Mouse (Mus musculus) neural tube, embryonic 14.5 days (tissue): ENCODE measurements at regions not wholly inside any gene's neighbourhood (a gene's known extent, or its start where the extent isn't known, plus 50 kb on each side); places are given as distances from the start of the nearest gene placed in this dataset.

Experiments
- ATAC-seq: fragments of 200-750 bp; cut with Nextera tagmentation; 2 replicates; pipeline ENCODE4 v1.8.0; 2017; ENCODE audit warnings: low read depth, mild to moderate bottlenecking, moderate TSS enrichment, moderate library complexity
- H3K27ac ChIP-seq: fragments of 300-500 bp; sonication (generic); 2 replicates; pipeline ENCODE4 v1.5.1; 2014; ENCODE audit warnings: low read depth, mild to moderate bottlenecking, control low read depth, low read length, moderate library complexity, mixed read lengths
- H3K27me3 ChIP-seq: fragments of 300-500 bp; sonication (generic); 2 replicates; pipeline ENCODE4 v1.6.1; 2014; ENCODE audit warnings: low read length; ENCODE audit not compliant: control insufficient read depth, insufficient read depth
- H3K36me3 ChIP-seq: fragments of 300-500 bp; sonication (generic); 2 replicates; pipeline ENCODE4 v1.6.1; 2014; ENCODE audit warnings: low read length, mixed read lengths; ENCODE audit not compliant: control insufficient read depth, insufficient read depth
- H3K4me1 ChIP-seq: fragments of 300-500 bp; sonication (generic); 2 replicates; pipeline ENCODE4 v1.6.1; 2014; ENCODE audit warnings: low read length; ENCODE audit not compliant: control insufficient read depth, insufficient read depth
- H3K4me2 ChIP-seq: fragments of 300-500 bp; sonication (generic); 2 replicates; pipeline ENCODE4 v1.6.1; 2014; ENCODE audit warnings: mild to moderate bottlenecking, low read depth, low read length, control low read depth
- H3K4me3 ChIP-seq: fragments of 300-500 bp; sonication (generic); 2 replicates; pipeline ENCODE4 v1.5.1; 2014; ENCODE audit warnings: low read depth, low read length, control low read depth, mixed read lengths
- H3K9ac ChIP-seq: fragments of 300-500 bp; sonication (generic); replicated peaks from 2 replicates; pipeline ENCODE4 v1.6.1; 2014; ENCODE audit warnings: low read depth, mild to moderate bottlenecking, control low read depth, low read length, mixed read lengths
- H3K9me3 ChIP-seq: fragments of 300-500 bp; sonication (generic); 2 replicates; pipeline ENCODE4 v1.6.1; 2016; ENCODE audit warnings: low read length; ENCODE audit not compliant: control insufficient read depth
- WGBS: fragments of 180-500 bp; shearing (Covaris S2); extraction: QIAGEN DNeasy Blood & Tissue Kit; methylation state at CpG from one replicate; pipeline ENCODE4 v1.1.7; 2014; 5-methylcytosine and 5-hydroxymethylcytosine counted together

- Histone ChIP-seq H3K36me3 (no peaks in the 10 kb centered on the region), H3K27ac (no peak overlapping the region), H3K9me3 (no peaks in the 10 kb centered on the region), H3K4me3 (no peak overlapping the region), H3K4me1 (no peaks in the 10 kb centered on the region), H3K4me2 (no peak overlapping the region), H3K27me3 (no peaks in the 10 kb centered on the region), H3K9ac (no peak overlapping the region)
- no peak for ATAC-seq
- 85% methylated on average over 6 of the region's 6 CpGs for WGBS
Measured at GRCm38 (mm10) chr8:80422190-80422589, 71.4 kb upstream of the Gypa start.

- no peak overlapping the region for H3K4me3 ChIP-seq
- H3K9me3 ChIP-seq = no peaks in the 10 kb centered on the region
- H3K4me2 ChIP-seq = no peak overlapping the region
- no peak overlapping the region for H3K9ac ChIP-seq
- 96% methylated on average over 4 of the region's 4 CpGs for WGBS
- no peaks in the 10 kb centered on the region for H3K36me3 ChIP-seq
- ATAC-seq = no peak
- no peaks in the 10 kb centered on the region for H3K27me3 ChIP-seq
- no peaks in the 10 kb centered on the region for H3K4me1 ChIP-seq
- no peak overlapping the region for H3K27ac ChIP-seq
Measured at GRCm38 (mm10) chr8:80416121-80416520, 77.5 kb upstream of the Gypa start.

GRCm38 (mm10) chr8:80399594-80400207 is 93.9 kb upstream of the Gypa start:
- ATAC-seq = no peak
- Histone ChIP-seq H3K4me1 (no peaks in the 10 kb centered on the region), H3K4me3 (no peak overlapping the region), H3K4me2 (no peak overlapping the region), H3K27me3 (no peaks in the 10 kb centered on the region), H3K9me3 (no peaks in the 10 kb centered on the region), H3K36me3 (no peaks in the 10 kb centered on the region), H3K9ac (no peak overlapping the region), H3K27ac (no peak overlapping the region)
- 79% methylated on average over 2 of the region's 2 CpGs for WGBS

- no peak overlapping the region for H3K4me3 ChIP-seq
- ATAC-seq = no peak
- H3K9me3 ChIP-seq = no peaks in the 10 kb centered on the region
- 58% methylated on average over 5 of the region's 5 CpGs for WGBS
- no peak overlapping the region for H3K27ac ChIP-seq
- no peak overlapping the region for H3K4me2 ChIP-seq
- no peaks in the 10 kb centered on the region for H3K36me3 ChIP-seq
- no peak overlapping the region for H3K9ac ChIP-seq
- H3K4me1 ChIP-seq = no peaks in the 10 kb centered on the region
- no peaks in the 10 kb centered on the region for H3K27me3 ChIP-seq
Measured at GRCm38 (mm10) chr8:80395010-80395409, 98.6 kb upstream of the Gypa start.

GRCm38 (mm10) chr8:80393111-80393510 is 100.5 kb upstream of the Gypa start:
- Histone ChIP-seq H3K9ac (no peak overlapping the region), H3K36me3 (no peaks in the 10 kb centered on the region), H3K4me1 (no peaks in the 10 kb centered on the region), H3K27ac (no peak overlapping the region), H3K27me3 (no peaks in the 10 kb centered on the region), H3K4me2 (no peak overlapping the region), H3K4me3 (no peak overlapping the region), H3K9me3 (no peaks in the 10 kb centered on the region)
- WGBS = 71% methylated on average over 3 of the region's 3 CpGs
- no peak for ATAC-seq

GRCm38 (mm10) chr8:80369221-80369620 is 124.4 kb upstream of the Gypa start:
- Histone ChIP-seq H3K4me2 (no peak overlapping the region), H3K27me3 (no peaks in the 10 kb centered on the region), H3K4me1 (no peaks in the 10 kb centered on the region), H3K9ac (no peak overlapping the region), H3K4me3 (no peak overlapping the region), H3K9me3 (no peaks in the 10 kb centered on the region), H3K36me3 (no peaks in the 10 kb centered on the region), H3K27ac (no peak overlapping the region)
- 89% methylated on average over 2 of the region's 2 CpGs for WGBS
- ATAC-seq = no peak

- no peak for ATAC-seq
- no peak overlapping the region for H3K27ac ChIP-seq
- no peak overlapping the region for H3K4me2 ChIP-seq
- H3K9ac ChIP-seq = no peak overlapping the region
- no peaks in the 10 kb centered on the region for H3K9me3 ChIP-seq
- no peak overlapping the region for H3K4me3 ChIP-seq
- no peaks in the 10 kb centered on the region for H3K4me1 ChIP-seq
- WGBS = 82% methylated on average over 7 of the region's 7 CpGs
- H3K36me3 ChIP-seq = no peaks in the 10 kb centered on the region
- no peaks in the 10 kb centered on the region for H3K27me3 ChIP-seq
Measured at GRCm38 (mm10) chr8:80364059-80364458, 129.5 kb upstream of the Gypa start.

- H3K27ac ChIP-seq = no peak overlapping the region
- H3K9me3 ChIP-seq = no peaks in the 10 kb centered on the region
- no peaks in the 10 kb centered on the region for H3K4me1 ChIP-seq
- no peak for ATAC-seq
- no peaks in the 10 kb centered on the region for H3K36me3 ChIP-seq
- H3K9ac ChIP-seq = no peak overlapping the region
- H3K4me3 ChIP-seq = no peak overlapping the region
- 92% methylated on average over 4 of the region's 4 CpGs for WGBS
- no peak overlapping the region for H3K4me2 ChIP-seq
- no peaks in the 10 kb centered on the region for H3K27me3 ChIP-seq
Measured at GRCm38 (mm10) chr8:80343299-80343698, 150.3 kb upstream of the Gypa start.

- H3K9me3 ChIP-seq = no peaks in the 10 kb centered on the region
- ATAC-seq = no peak
- WGBS = 84% methylated on average over 2 of the region's 2 CpGs
Measured at GRCm38 (mm10) chr8:80337872-80338271, 155.7 kb upstream of the Gypa start.

More at GRCm38 (mm10) chr8:80337872-80338271, 155.7 kb upstream of the Gypa start:
- Histone ChIP-seq H3K4me1 (no peaks in the 10 kb centered on the region), H3K4me3 (no peak overlapping the region), H3K9ac (no peak overlapping the region), H3K27ac (no peak overlapping the region), H3K27me3 (no peaks in the 10 kb centered on the region), H3K4me2 (no peak overlapping the region), H3K36me3 (no peaks in the 10 kb centered on the region)
